Mouse (Mus musculus): ENCODE data around the gene Gpha2.

GRCm38 (mm10) chr19:6272053-6272452, 45.9 kb downstream of the Gpha2 start:
- TF ChIP-seq CTCF (IDR thresholded peaks at IDR 0.05; ENCODE audit: borderline replicate concordance, extremely low read depth, insufficient read depth, insufficient read length) (no peak), POLR2A (IDR thresholded peaks at IDR 0.05; ENCODE audit: borderline replicate concordance, extremely low read depth, insufficient read depth, insufficient read length, poor library complexity, severe bottlenecking) (no peak)

Measured in brain, embryonic 14.5 days (tissue).